Mouse (Mus musculus) lung, embryonic 15.5 days (tissue): ENCODE measurements around the gene Hsd3b7. TPM values are rescaled to one million over a fixed set of nuclear protein-coding genes. Genes with fewer than 3 reads are reported as not detected.

ENCODE experiments used
- ATAC-seq: fragments of 200-750 bp; cut with Nextera tagmentation; 2 replicates; pipeline ENCODE4 v1.8.0; 2017; ENCODE audit warnings: moderate number of reproducible peaks, borderline replicate concordance; ENCODE audit not compliant: low FRiP score, low TSS enrichment; ENCODE audit errors: extremely low read depth
- H3K27ac ChIP-seq: fragments of 300-500 bp; sonication (generic); 2 replicates; pipeline ENCODE4 v1.5.1; 2015; ENCODE audit warnings: moderate library complexity, mild to moderate bottlenecking, inconsistent platforms
- H3K27me3 ChIP-seq: fragments of 300-500 bp; sonication (generic); 2 replicates; pipeline ENCODE4 v1.6.1; 2015; ENCODE audit warnings: inconsistent platforms
- H3K36me3 ChIP-seq: fragments of 300-500 bp; sonication (generic); 2 replicates; pipeline ENCODE4 v1.6.1; 2015; ENCODE audit warnings: inconsistent platforms
- H3K4me1 ChIP-seq: fragments of 300-500 bp; sonication (generic); 2 replicates; pipeline ENCODE4 v1.6.1; 2015; ENCODE audit warnings: inconsistent platforms
- H3K4me2 ChIP-seq: fragments of 300-500 bp; sonication (generic); 2 replicates; pipeline ENCODE4 v1.6.1; 2015; ENCODE audit warnings: inconsistent platforms, mild to moderate bottlenecking, moderate library complexity
- H3K4me3 ChIP-seq: fragments of 300-500 bp; sonication (generic); 2 replicates; pipeline ENCODE4 v1.5.1; 2015; ENCODE audit warnings: mild to moderate bottlenecking, inconsistent platforms
- H3K9ac ChIP-seq: fragments of 300-500 bp; sonication (generic); 2 replicates; pipeline ENCODE4 v1.6.1; 2015; ENCODE audit warnings: inconsistent platforms
- H3K9me3 ChIP-seq: fragments of 300-500 bp; sonication (generic); 2 replicates; pipeline ENCODE4 v1.6.1; 2016; ENCODE audit warnings: inconsistent platforms
- WGBS: fragments of 180-500 bp; shearing (Covaris S2); methylation state at CpG from one replicate; pipeline ENCODE4 v1.1.7; 2015; 5-methylcytosine and 5-hydroxymethylcytosine counted together
- polyA plus RNA-seq: library from polyadenylated mRNA; unstranded; fragments of >200 nt; fragmentation: Nextera tagmentation; extraction: Ambion mirVana; gene quantifications from 2 replicates; pipeline ENCODE4 v1.2.1, GENCODE M21; 2015

Hsd3b7 gene
- polyA plus RNA-seq, 1 experiment from 2014 or later: 24.3 TPM

- Histone ChIP-seq H3K4me1 (no peaks in the 10 kb centered on the region), H3K36me3 (peaks cover 16% of the 10 kb centered on the region; the same call in 1 of the 2 replicates), H3K27me3 (no peaks in the 10 kb centered on the region), H3K9ac (no peak overlapping the region), H3K27ac (no peak overlapping the region), H3K9me3 (no peaks in the 10 kb centered on the region), H3K4me3 (no peak overlapping the region), H3K4me2 (no peak overlapping the region)
- 52% methylated on average over 5 of the region's 5 CpGs for WGBS
- ATAC-seq: no peak
Measured at GRCm38 (mm10) chr7:127850906-127851305, 50.5 kb downstream of the Hsd3b7 start.

Other genes starting within 250 kb of the Hsd3b7 start
- gene Tmem265, start 239.2 kb upstream of the Hsd3b7 start, polyA plus RNA-seq: 4.7 and 7.7 TPM in 2 replicates
- gene Phkg2, start 227.3 kb upstream of the Hsd3b7 start, polyA plus RNA-seq: 34.0 and 40.5 TPM in 2 replicates
- 12.8 and 15.7 TPM in 2 replicates for gene Ccdc189, start 212.0 kb upstream of the Hsd3b7 start, polyA plus RNA-seq
- 46.9 and 49.0 TPM in 2 replicates for gene Rnf40, start 211.8 kb upstream of the Hsd3b7 start, polyA plus RNA-seq
- 12.1 and 12.2 TPM in 2 replicates for gene Zfp629, start 184.8 kb upstream of the Hsd3b7 start, polyA plus RNA-seq
- gene Bcl7c, start 91.7 kb upstream of the Hsd3b7 start, polyA plus RNA-seq: 62.3 and 70.1 TPM in 2 replicates
- gene Ctf1, start 87.9 kb upstream of the Hsd3b7 start, polyA plus RNA-seq: 12.1 and 12.8 TPM in 2 replicates
- 0.16 and 0.29 TPM in 2 replicates for gene Ctf2, start 68.4 kb upstream of the Hsd3b7 start, polyA plus RNA-seq
- 4.3 and 5.1 TPM in 2 replicates for gene Fbxl19, start 56.1 kb upstream of the Hsd3b7 start, polyA plus RNA-seq
- gene Orai3, start 30.8 kb upstream of the Hsd3b7 start, polyA plus RNA-seq: 27.2 and 30.7 TPM in 2 replicates
- 23.3 and 24.7 TPM in 2 replicates for gene Setd1a, start 23.9 kb upstream of the Hsd3b7 start, polyA plus RNA-seq
- gene Gm49388, start 15.0 kb upstream of the Hsd3b7 start, polyA plus RNA-seq: not detected in 2 replicates
- gene Stx4a, start 23.7 kb downstream of the Hsd3b7 start, polyA plus RNA-seq: 42.1 and 43.2 TPM in 2 replicates
- gene Stx1b, start 23.9 kb downstream of the Hsd3b7 start, polyA plus RNA-seq: 1.3 and 1.9 TPM in 2 replicates
- 11.0 and 11.3 TPM in 2 replicates for gene Zfp646, start 75.6 kb downstream of the Hsd3b7 start, polyA plus RNA-seq
- gene Zfp668, start 76.2 kb downstream of the Hsd3b7 start, polyA plus RNA-seq: 17.9 and 21.3 TPM in 2 replicates
- 1.1 and 1.4 TPM in 2 replicates for gene Prss53, start 90.4 kb downstream of the Hsd3b7 start, polyA plus RNA-seq
- gene Gm21974, start 94.8 kb downstream of the Hsd3b7 start, polyA plus RNA-seq: not detected in 2 replicates
- gene Vkorc1, start 95.0 kb downstream of the Hsd3b7 start, polyA plus RNA-seq: 150 and 156 TPM in 2 replicates
- gene Bckdk, start 103.5 kb downstream of the Hsd3b7 start, polyA plus RNA-seq: 134 and 142 TPM in 2 replicates
- 39.5 and 44.3 TPM in 2 replicates for gene Kat8, start 111.9 kb downstream of the Hsd3b7 start, polyA plus RNA-seq
- 80.0 and 84.5 TPM in 2 replicates for gene Prss8, start 129.5 kb downstream of the Hsd3b7 start, polyA plus RNA-seq
- 11.8 and 13.1 TPM in 2 replicates for gene Prss36, start 146.1 kb downstream of the Hsd3b7 start, polyA plus RNA-seq
- 428 and 443 TPM in 2 replicates for gene Fus, start 166.9 kb downstream of the Hsd3b7 start, polyA plus RNA-seq
- 35.0 and 37.6 TPM in 2 replicates for gene Pycard, start 193.3 kb downstream of the Hsd3b7 start, polyA plus RNA-seq
- gene Trim72, start 203.3 kb downstream of the Hsd3b7 start, polyA plus RNA-seq: 0.10 TPM in 1 of 2 replicates, not detected in the other